Mouse (Mus musculus): ENCODE data around the gene Unc5c. TPM values are rescaled to one million over a fixed set of nuclear protein-coding genes. Genes with fewer than 3 reads are reported as not detected.

Gene Unc5c
- polyA plus RNA-seq, 1 experiment from 2014 or later: 15.6 TPM

DNA sequence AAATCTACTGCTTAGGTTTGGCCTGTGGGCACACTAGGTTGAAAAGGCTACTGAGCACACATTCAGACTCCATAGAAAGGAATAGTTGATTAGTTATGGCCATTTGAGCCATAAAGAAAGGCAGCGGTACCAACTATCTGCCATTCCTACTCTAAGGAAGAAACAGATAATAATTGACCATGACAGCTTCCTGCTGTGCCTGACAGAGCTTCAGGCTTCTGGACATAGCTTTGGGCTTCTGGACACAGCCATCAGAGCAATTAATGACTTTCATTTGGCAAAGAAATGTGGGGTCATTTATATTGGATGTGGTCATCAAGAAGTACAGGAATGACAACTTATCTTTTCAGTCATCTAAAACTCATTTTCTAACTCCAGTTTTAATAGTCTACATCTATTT lies 260.4 kb downstream of the Unc5c start:
- Histone ChIP-seq H3K9ac (ENCODE audit: low read depth, low read length) (no peak overlapping the region), H3K36me3 (ENCODE audit: insufficient read depth, low read length) (no peaks in the 10 kb centered on the region), H3K4me3 (replicated peaks; ENCODE audit: low read depth, low read length) (no peak overlapping the region), H3K27ac (no peak overlapping the region), H3K4me1 (replicated peaks; ENCODE audit: insufficient read depth, low read length) (no peaks in the 10 kb centered on the region), H3K4me2 (ENCODE audit: low read length) (no peak overlapping the region), H3K9me3 (replicated peaks; ENCODE audit: low read length) (no peaks in the 10 kb centered on the region), H3K27me3 (ENCODE audit: insufficient read depth, low read length) (no peaks in the 10 kb centered on the region)
- no peak for DNase-seq (ENCODE audit: low spot score)
- TF ChIP-seq CTCF (IDR thresholded peaks at IDR 0.05; ENCODE audit: low read depth): no peak
- 84% methylated on average over 1 of the region's 1 CpGs for WGBS
- no peak for ATAC-seq (replicated peaks; ENCODE audit: low FRiP score, low read depth)

DNA sequence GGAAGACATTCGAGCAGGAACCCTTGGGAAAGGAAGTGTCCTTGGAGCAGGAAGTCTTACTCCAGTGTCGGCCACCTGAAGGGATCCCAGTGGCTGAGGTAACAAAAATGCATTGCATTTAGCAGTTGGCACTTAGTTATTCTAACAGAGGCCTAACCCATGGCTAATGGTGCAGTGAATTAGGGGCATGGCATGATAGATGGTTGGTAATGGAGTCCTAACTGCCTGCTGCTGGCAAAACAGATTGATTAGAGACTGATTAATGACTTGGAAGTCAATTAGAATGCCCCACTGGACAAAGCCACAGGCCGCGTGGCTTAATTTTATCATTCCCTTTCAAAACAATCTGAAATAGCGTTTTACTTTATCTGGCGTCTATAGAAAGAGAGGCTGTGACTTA lies 268.8 kb downstream of the Unc5c start:
- H3K9ac ChIP-seq (ENCODE audit: low read depth, low read length): no peak overlapping the region
- no peak for TF ChIP-seq CTCF (IDR thresholded peaks at IDR 0.05; ENCODE audit: low read depth)
- H3K27ac ChIP-seq: no peak overlapping the region
- no peaks in the 10 kb centered on the region for H3K4me1 ChIP-seq (replicated peaks; ENCODE audit: insufficient read depth, low read length)
- no peak overlapping the region for H3K4me2 ChIP-seq (ENCODE audit: low read length)
- no peak overlapping the region for H3K4me3 ChIP-seq (replicated peaks; ENCODE audit: low read depth, low read length)
- ATAC-seq (replicated peaks; ENCODE audit: low FRiP score, low read depth) (no peak), DNase-seq (ENCODE audit: low spot score) (no peak)
- no peaks in the 10 kb centered on the region for H3K27me3 ChIP-seq (ENCODE audit: insufficient read depth, low read length)
- H3K9me3 ChIP-seq (replicated peaks; ENCODE audit: low read length): no peaks in the 10 kb centered on the region
- 60% methylated on average over 6 of the region's 6 CpGs for WGBS
- no peaks in the 10 kb centered on the region for H3K36me3 ChIP-seq (ENCODE audit: insufficient read depth, low read length)

DNA sequence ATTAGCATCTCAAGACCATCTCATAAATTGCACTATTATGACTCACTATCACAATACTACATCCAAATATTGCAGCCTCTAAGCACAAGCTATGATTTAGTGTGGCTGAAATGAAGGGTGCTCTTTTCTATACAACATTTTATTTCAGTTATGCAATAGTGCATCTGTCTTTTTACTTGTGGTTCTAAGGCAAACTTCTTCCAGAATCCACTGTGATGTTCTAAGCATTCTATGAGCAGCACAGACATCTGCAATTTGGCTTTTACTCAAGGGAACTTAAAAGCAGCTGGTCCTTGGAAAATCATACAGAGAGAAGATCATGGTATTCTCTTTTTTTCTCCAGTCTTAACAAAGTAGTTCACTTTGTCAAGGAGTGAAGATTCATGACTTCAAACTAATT lies 270.3 kb downstream of the Unc5c start:
- no peak overlapping the region for H3K4me3 ChIP-seq (replicated peaks; ENCODE audit: low read depth, low read length)
- H3K9ac ChIP-seq (ENCODE audit: low read depth, low read length): no peak overlapping the region
- H3K27me3 ChIP-seq (ENCODE audit: insufficient read depth, low read length): no peaks in the 10 kb centered on the region
- DNase-seq (ENCODE audit: low spot score): no peak
- no peak overlapping the region for H3K27ac ChIP-seq
- ATAC-seq (replicated peaks; ENCODE audit: low FRiP score, low read depth): no peak
- TF ChIP-seq CTCF (IDR thresholded peaks at IDR 0.05; ENCODE audit: low read depth): no peak
- H3K4me1 ChIP-seq (replicated peaks; ENCODE audit: insufficient read depth, low read length): no peaks in the 10 kb centered on the region
- H3K36me3 ChIP-seq (ENCODE audit: insufficient read depth, low read length): no peaks in the 10 kb centered on the region
- H3K4me2 ChIP-seq (ENCODE audit: low read length): no peak overlapping the region
- no peaks in the 10 kb centered on the region for H3K9me3 ChIP-seq (replicated peaks; ENCODE audit: low read length)

DNA sequence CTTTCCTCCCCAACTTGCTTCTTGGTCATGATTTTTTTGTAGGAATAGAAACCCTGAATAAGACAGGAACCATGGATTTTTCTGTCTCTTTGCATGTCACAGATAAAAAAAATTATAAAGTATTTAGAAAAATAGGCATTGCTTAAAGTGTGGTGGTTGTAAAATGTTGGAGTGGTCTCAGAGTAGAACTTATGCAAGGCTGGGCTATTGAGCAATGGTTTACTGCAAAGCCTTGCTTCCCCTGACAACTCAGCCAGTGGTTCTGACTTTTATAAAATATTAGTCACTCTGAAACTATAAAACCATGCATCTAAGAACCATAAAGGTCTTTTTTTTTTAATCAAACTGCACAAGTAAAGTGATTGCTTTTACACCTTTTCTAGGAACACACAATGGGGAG lies 280.3 kb downstream of the Unc5c start:
- Histone ChIP-seq H3K4me1 (replicated peaks; ENCODE audit: insufficient read depth, low read length) (no peaks in the 10 kb centered on the region), H3K27me3 (ENCODE audit: insufficient read depth, low read length) (no peaks in the 10 kb centered on the region), H3K9ac (ENCODE audit: low read depth, low read length) (no peak overlapping the region), H3K27ac (no peak overlapping the region), H3K36me3 (ENCODE audit: insufficient read depth, low read length) (no peaks in the 10 kb centered on the region), H3K9me3 (replicated peaks; ENCODE audit: low read length) (no peaks in the 10 kb centered on the region), H3K4me3 (replicated peaks; ENCODE audit: low read depth, low read length) (no peak overlapping the region), H3K4me2 (ENCODE audit: low read length) (no peak overlapping the region)
- no peak for DNase-seq (ENCODE audit: low spot score)
- no peak for ATAC-seq (replicated peaks; ENCODE audit: low FRiP score, low read depth)
- no peak for TF ChIP-seq CTCF (IDR thresholded peaks at IDR 0.05; ENCODE audit: low read depth)

DNA sequence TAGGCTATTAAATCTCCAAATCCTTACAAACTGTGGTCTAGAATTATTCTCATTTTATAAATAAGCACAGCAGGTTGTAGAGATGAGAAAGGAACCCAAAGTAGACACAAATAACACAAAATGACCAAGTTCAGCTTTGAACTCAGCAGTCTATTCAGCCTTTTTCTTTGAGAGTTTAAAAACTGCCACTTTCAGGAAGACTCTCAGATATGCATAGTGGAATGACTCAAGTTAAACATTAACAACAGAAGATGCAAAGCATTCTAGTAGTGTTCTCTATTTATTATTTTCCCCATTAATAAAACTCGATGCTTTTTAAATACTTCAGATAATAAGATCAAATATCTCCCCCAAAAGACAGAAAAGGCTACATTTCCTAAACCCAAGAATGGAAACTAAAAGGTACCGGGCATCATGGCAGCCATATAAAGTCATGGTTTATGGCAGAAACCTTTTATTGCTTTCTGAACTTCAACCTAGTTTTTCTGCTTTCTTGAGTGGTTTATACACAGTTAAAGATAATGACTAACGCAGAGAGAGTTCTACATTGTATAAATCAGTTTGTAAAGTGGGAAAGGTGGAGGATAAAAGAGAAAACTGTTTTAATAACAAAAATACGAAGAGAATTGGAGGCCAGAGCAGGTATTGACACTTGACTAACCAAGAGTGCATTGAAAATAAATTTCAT lies 283.8 kb downstream of the Unc5c start:
- H3K4me1 ChIP-seq (replicated peaks; ENCODE audit: insufficient read depth, low read length): no peaks in the 10 kb centered on the region
- no peak overlapping the region for H3K4me2 ChIP-seq (ENCODE audit: low read length)
- H3K4me3 ChIP-seq (replicated peaks; ENCODE audit: low read depth, low read length): no peak overlapping the region
- DNase-seq (ENCODE audit: low spot score): no peak
- no peak for TF ChIP-seq CTCF (IDR thresholded peaks at IDR 0.05; ENCODE audit: low read depth)
- H3K27me3 ChIP-seq (ENCODE audit: insufficient read depth, low read length): no peaks in the 10 kb centered on the region
- H3K9ac ChIP-seq (ENCODE audit: low read depth, low read length): no peak overlapping the region
- H3K9me3 ChIP-seq (replicated peaks; ENCODE audit: low read length): no peaks in the 10 kb centered on the region
- 78% methylated on average over 4 of the region's 4 CpGs for WGBS
- no peak for ATAC-seq (replicated peaks; ENCODE audit: low FRiP score, low read depth)
- no peaks in the 10 kb centered on the region for H3K36me3 ChIP-seq (ENCODE audit: insufficient read depth, low read length)
- H3K27ac ChIP-seq: no peak overlapping the region

DNA sequence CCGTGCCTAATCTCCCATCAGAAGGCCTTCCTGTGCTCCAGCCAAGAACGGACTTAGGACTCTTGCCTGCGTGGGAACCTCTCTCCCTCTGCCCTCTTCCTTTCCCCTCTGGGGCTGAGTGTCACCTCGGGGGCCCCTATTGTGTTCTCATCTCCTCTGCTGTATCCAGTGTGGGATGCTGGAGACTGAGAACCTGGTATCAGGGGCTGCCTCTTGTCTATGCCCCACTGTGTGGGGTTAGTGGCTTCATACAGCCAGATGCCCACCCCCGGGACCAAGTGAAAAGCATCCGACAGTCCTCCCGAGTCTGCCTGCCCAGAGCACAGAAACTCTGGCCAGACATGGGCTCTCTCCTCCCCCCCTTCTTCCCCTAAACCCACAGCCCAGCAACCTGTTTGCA lies 287.2 kb downstream of the Unc5c start:
- WGBS: 69% methylated on average over 7 of the region's 7 CpGs
- TF ChIP-seq CTCF (IDR thresholded peaks at IDR 0.05; ENCODE audit: low read depth): no peak
- no peak overlapping the region for H3K9ac ChIP-seq (ENCODE audit: low read depth, low read length)

DNA sequence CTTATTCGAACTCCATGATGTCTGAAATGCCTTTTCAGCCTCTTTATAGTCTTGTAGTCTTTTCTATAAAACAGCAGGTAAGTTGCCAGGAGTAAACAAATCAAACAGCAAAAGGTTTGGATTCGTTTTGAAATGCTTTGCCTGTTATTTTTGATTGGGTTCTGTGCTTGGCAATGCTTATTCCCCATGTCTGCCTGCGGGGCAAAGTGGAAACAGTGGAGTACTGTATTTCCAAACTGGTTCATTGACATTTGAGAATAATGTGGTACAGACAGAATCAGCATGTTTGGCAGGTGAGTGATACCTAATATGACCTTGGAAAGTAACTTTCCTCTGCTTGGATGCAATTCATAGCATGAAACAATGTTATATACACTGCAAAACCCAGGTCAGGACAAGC lies 292.2 kb downstream of the Unc5c start:
- 74% methylated on average over 3 of the region's 3 CpGs for WGBS
- no peak for TF ChIP-seq CTCF (IDR thresholded peaks at IDR 0.05; ENCODE audit: low read depth)

More for the DNA sequence above, 287.2 kb downstream of the Unc5c start:
- H3K4me3 ChIP-seq (replicated peaks; ENCODE audit: low read depth, low read length): no peak overlapping the region
- DNase-seq (ENCODE audit: low spot score) (no peak), ATAC-seq (replicated peaks; ENCODE audit: low FRiP score, low read depth) (no peak)
- H3K9me3 ChIP-seq (replicated peaks; ENCODE audit: low read length): no peaks in the 10 kb centered on the region
- no peak overlapping the region for H3K27ac ChIP-seq
- no peaks in the 10 kb centered on the region for H3K4me1 ChIP-seq (replicated peaks; ENCODE audit: insufficient read depth, low read length)
- H3K27me3 ChIP-seq (ENCODE audit: insufficient read depth, low read length): no peaks in the 10 kb centered on the region
- no peak overlapping the region for H3K4me2 ChIP-seq (ENCODE audit: low read length)
- no peaks in the 10 kb centered on the region for H3K36me3 ChIP-seq (ENCODE audit: insufficient read depth, low read length)

More for the DNA sequence above, 292.2 kb downstream of the Unc5c start:
- Histone ChIP-seq H3K27ac (no peak overlapping the region), H3K36me3 (ENCODE audit: insufficient read depth, low read length) (no peaks in the 10 kb centered on the region), H3K4me3 (replicated peaks; ENCODE audit: low read depth, low read length) (no peak overlapping the region), H3K4me2 (ENCODE audit: low read length) (no peak overlapping the region), H3K9me3 (replicated peaks; ENCODE audit: low read length) (no peaks in the 10 kb centered on the region), H3K27me3 (ENCODE audit: insufficient read depth, low read length) (no peaks in the 10 kb centered on the region), H3K9ac (ENCODE audit: low read depth, low read length) (no peak overlapping the region), H3K4me1 (replicated peaks; ENCODE audit: insufficient read depth, low read length) (no peaks in the 10 kb centered on the region)
- DNase-seq (ENCODE audit: low spot score) (no peak), ATAC-seq (replicated peaks; ENCODE audit: low FRiP score, low read depth) (no peak)
